10 mouse cellular contexts compared by ENCODE assay signal in the genomic region with DNA sequence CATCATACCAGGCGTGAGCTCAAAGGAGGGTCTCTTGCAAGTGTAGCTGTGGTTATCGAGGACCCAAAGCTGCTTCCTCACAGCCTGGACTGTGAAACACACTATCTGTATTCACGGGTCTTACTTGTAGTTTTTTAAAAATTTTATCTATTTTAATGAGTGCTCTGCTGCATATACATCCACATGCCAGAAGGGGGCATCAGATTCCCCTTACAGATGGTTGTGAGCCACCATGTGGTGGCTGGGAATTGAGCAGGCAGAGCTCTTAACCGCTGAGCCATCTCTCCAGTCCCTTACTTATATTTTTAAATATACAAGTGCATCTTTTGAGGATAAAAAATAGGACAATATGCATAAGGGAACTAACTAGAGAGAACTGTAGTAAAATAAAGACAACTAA. TPM values are rescaled to one million over a fixed set of nuclear protein-coding genes. Genes with fewer than 3 reads are reported as not detected.
DNase-seq lines count a peak whose midpoint lies in the region; ATAC-seq and TF ChIP-seq lines count a peak whose summit lies in the region.
"Had no signal": no experiment of that assay in that cellular context is flagged by ENCODE, and none has a peak within 500 bp of the region (broad histone marks: within the 10 kb centered on the region; RNA-seq: fewer than 3 reads in every experiment).

No protein-coding gene starts in this region.

- TF ChIP-seq CTCF in heart, adult 2 months (IDR thresholded peaks at IDR 0.05): peak; percentile 96
- peak; percentile 60; the same call in 1 of the 2 replicates for TF ChIP-seq CTCF in spleen, adult 2 months (IDR thresholded peaks at IDR 0.05; ENCODE audit: extremely low read depth, insufficient read depth, insufficient read length, insufficient replicate concordance)

- no peak for ATAC-seq in heart, embryonic 11.5 days (replicated peaks; ENCODE audit: insufficient number of reproducible peaks, low FRiP score, low TSS enrichment)

- 0 out of 2 replicates have a peak, but pooled peaks have one; percentile 33 for TF ChIP-seq EP300 in heart, adult 2 months (IDR thresholded peaks at IDR 0.05; ENCODE audit: insufficient read depth, low read depth, low read length)

- peaks cover 1% of the 10 kb centered on the region; the same call in 1 of the 2 replicates for H3K4me1 ChIP-seq in heart, adult 2 months (ENCODE audit: control insufficient read depth, insufficient read depth, low read length)
- peaks cover 3% of the 10 kb centered on the region; the same call in 1 of the 2 replicates for H3K4me1 ChIP-seq in heart, embryonic 11.5 days (ENCODE audit: control insufficient read depth, insufficient read depth, low read length)
- no peaks in the 10 kb centered on the region for H3K4me1 ChIP-seq in spleen, adult 2 months (ENCODE audit: control insufficient read depth, insufficient read depth, insufficient read length)
- H3K4me1 ChIP-seq: limb, embryonic 12.5 days; stomach, embryonic 15.5 days had no signal

- intact Hi-C loops in heart, adult 2 months (cut with DNase I): loop anchor here (2.0 to 5.0 kb wide), 2 partner anchors 35 to 183 kb away; no protein-coding TSS in a partner anchor
- intact Hi-C loops in left cerebral cortex, postnatal 4 days (cut with DNase I): no loop called here

- H3K27ac ChIP-seq in heart, adult 2 months: no peak overlapping the region
- H3K27ac ChIP-seq in heart, embryonic 11.5 days (ENCODE audit: low read depth, low read length): no peak overlapping the region
- H3K27ac ChIP-seq in spleen, adult 2 months (ENCODE audit: insufficient read depth, low read length): no peak overlapping the region
- H3K27ac ChIP-seq: limb, embryonic 12.5 days; stomach, embryonic 15.5 days had no signal

- H3K9ac ChIP-seq in heart, adult 2 months (ENCODE audit: low read depth, low read length): no peak overlapping the region
- no peak overlapping the region for H3K9ac ChIP-seq in heart, embryonic 11.5 days (ENCODE audit: low read depth, low read length)
- H3K9ac ChIP-seq: limb, embryonic 12.5 days; stomach, embryonic 15.5 days had no signal

- H3K27me3 ChIP-seq in heart, adult 2 months (ENCODE audit: control insufficient read depth, insufficient read depth, low read length): no peaks in the 10 kb centered on the region
- no peaks in the 10 kb centered on the region for H3K27me3 ChIP-seq in heart, embryonic 11.5 days (ENCODE audit: control insufficient read depth, insufficient read depth, low read length)
- H3K27me3 ChIP-seq in spleen, adult 2 months (ENCODE audit: control insufficient read depth, insufficient read depth, low read length): no peaks in the 10 kb centered on the region
- H3K27me3 ChIP-seq: limb, embryonic 12.5 days; stomach, embryonic 15.5 days had no signal

- H3K9me3 ChIP-seq in heart, embryonic 11.5 days (replicated peaks; ENCODE audit: control insufficient read depth, low read length): no peaks in the 10 kb centered on the region
- H3K9me3 ChIP-seq: limb, embryonic 12.5 days; stomach, embryonic 15.5 days had no signal

- 66% methylated on average over 4 of the region's 4 CpGs for WGBS in heart, adult 2 months
- 64% methylated on average over 4 of the region's 4 CpGs for WGBS in heart, embryonic 11.5 days (ENCODE audit: insufficient replicate concordance)
- 61% methylated on average over 4 of the region's 4 CpGs for WGBS in spleen, adult 2 months

- no peak overlapping the region for H3K4me2 ChIP-seq in heart, embryonic 11.5 days
- H3K4me2 ChIP-seq: limb, embryonic 12.5 days; stomach, embryonic 15.5 days had no signal

- no peak for TF ChIP-seq POLR2A in heart, adult 2 months (IDR thresholded peaks at IDR 0.05; ENCODE audit: insufficient read depth, low read depth, low read length)
- TF ChIP-seq POLR2A in spleen, adult 2 months (IDR thresholded peaks at IDR 0.05; ENCODE audit: low read depth, low read length): no peak

- H3K79me2 ChIP-seq in heart, adult 2 months (replicated peaks; ENCODE audit: control insufficient read depth, insufficient read depth, low read length): no peaks in the 10 kb centered on the region

- no peak for DNase-seq in heart, adult 2 months
- peak; percentile 52 to 63 for DNase-seq in right cerebral cortex, postnatal 10 days (ENCODE audit: low spot score in 2 of 2)
- no peak for DNase-seq in right cerebral cortex, postnatal 25 days
- peak; percentile 58 for DNase-seq in c-Kit-positive CD71-positive TER-119-positive erythroid progenitor cells, embryonic 14.5 days (ENCODE audit: low spot score)
- DNase-seq in left cerebral cortex, postnatal 4 days: peak; percentile 35
- peak; percentile 35 to 38 for DNase-seq in spleen, adult 2 months (ENCODE audit: low read depth in 1 of 2, low spot score in 2 of 2)
- DNase-seq in right cerebral cortex, postnatal 14 days: no peak

- H3K4me3 ChIP-seq in heart, adult 2 months: no peak overlapping the region
- H3K4me3 ChIP-seq in heart, embryonic 11.5 days (ENCODE audit: low read depth, low read length): no peak overlapping the region
- no peak overlapping the region for H3K4me3 ChIP-seq in spleen, adult 2 months (ENCODE audit: extremely low read depth, insufficient read depth, insufficient read length)
- H3K4me3 ChIP-seq: limb, embryonic 12.5 days; stomach, embryonic 15.5 days had no signal

- H3K36me3 ChIP-seq in heart, adult 2 months (ENCODE audit: control insufficient read depth, insufficient read depth, low read length): peaks cover 2% of the 10 kb centered on the region; the same call in 1 of the 2 replicates
- peaks cover 33% of the 10 kb centered on the region for H3K36me3 ChIP-seq in heart, embryonic 11.5 days (ENCODE audit: control insufficient read depth, insufficient read depth, low read length)
- peaks cover 40% of the 10 kb centered on the region for H3K36me3 ChIP-seq in spleen, adult 2 months (ENCODE audit: control insufficient read depth, insufficient read depth, low read length)

RNA-seq across cellular contexts. Expression of gene Stk38, which starts 20.1 kb away (rescaled TPM):
- 10 to 100 TPM; 29.5 to 32.5 TPM for total RNA-seq in heart, adult 2 months (2021)
- polyA plus RNA-seq in heart, adult 2 months (2012; rRNA removed): 41.6 and 50.5 TPM in 2 replicates
- 92.7 and 98.4 TPM in 2 replicates for polyA plus RNA-seq in heart, embryonic 11.5 days (2014; fragmentation: Nextera tagmentation; extraction: Ambion mirVana)
- total RNA-seq in left cerebral cortex, postnatal 4 days (2021): 10 to 100 TPM; 83.3 to 93.2 TPM
- 119 and 149 TPM in 2 replicates for polyA plus RNA-seq in spleen, adult 2 months (2012; rRNA removed)

RNA-seq across cellular contexts. Expression of gene Kctd20, which starts 36.0 kb away (rescaled TPM):
- 10 to 100 TPM; 55.7 to 55.8 TPM for total RNA-seq in heart, adult 2 months (2021)
- polyA plus RNA-seq in heart, adult 2 months (2012; rRNA removed): 23.8 and 44.7 TPM in 2 replicates
- 60.0 and 69.6 TPM in 2 replicates for polyA plus RNA-seq in heart, embryonic 11.5 days (2014; fragmentation: Nextera tagmentation; extraction: Ambion mirVana)
- total RNA-seq in left cerebral cortex, postnatal 4 days (2021): 100 to 1,000 TPM in 1 of 2 experiments, 10 to 100 TPM in 1; 99.1 to 109 TPM
- 27.4 and 58.3 TPM in 2 replicates for polyA plus RNA-seq in spleen, adult 2 months (2012; rRNA removed)

RNA-seq across cellular contexts. Expression of gene Pxt1, which starts 44.1 kb away (rescaled TPM):
- total RNA-seq in heart, adult 2 months (2021): under 1 TPM in 1 of 2 experiments, not detected in 1; 0.52 TPM
- 0.14 and 0.29 TPM in 2 replicates for polyA plus RNA-seq in heart, adult 2 months (2012; rRNA removed)
- 0.21 TPM in 1 of 2 replicates, not detected in the other for polyA plus RNA-seq in heart, embryonic 11.5 days (2014; fragmentation: Nextera tagmentation; extraction: Ambion mirVana)
- total RNA-seq in left cerebral cortex, postnatal 4 days (2021): not detected
- polyA plus RNA-seq in spleen, adult 2 months (2012; rRNA removed): 0.18 and 0.28 TPM in 2 replicates
- polyA plus RNA-seq: stomach, embryonic 15.5 days had no signal

RNA-seq across cellular contexts. Expression of gene Srsf3, which starts 44.7 kb away (rescaled TPM):
- total RNA-seq in heart, adult 2 months (2021): 10 to 100 TPM; 64.5 to 84.9 TPM
- polyA plus RNA-seq in heart, adult 2 months (2012; rRNA removed): 84.5 and 104 TPM in 2 replicates
- 420 and 433 TPM in 2 replicates for polyA plus RNA-seq in heart, embryonic 11.5 days (2014; fragmentation: Nextera tagmentation; extraction: Ambion mirVana)
- total RNA-seq in left cerebral cortex, postnatal 4 days (2021): 100 to 1,000 TPM; 220 to 228 TPM
- polyA plus RNA-seq in spleen, adult 2 months (2012; rRNA removed): 189 and 210 TPM in 2 replicates

Comparison
In these comparisons a context has a peak if more than half of its experiments do, and no peak if none do; other contexts are left out.
1. DNase-seq: peak in right cerebral cortex, postnatal 10 days (2 of 2), c-Kit-positive CD71-positive TER-119-positive erythroid progenitor cells, embryonic 14.5 days (single experiment), left cerebral cortex, postnatal 4 days (single experiment) and spleen, adult 2 months (2 of 2); none in heart, adult 2 months (0 of 2), right cerebral cortex, postnatal 25 days (single experiment) and right cerebral cortex, postnatal 14 days (single experiment).